Mouse (Mus musculus) layer of hippocampus, postnatal 25 days (tissue): Measurements from ENCODE around the gene Ptprn2. TPM values are rescaled to one million over a fixed set of nuclear protein-coding genes. Genes with fewer than 3 reads are reported as not detected.
"Not testable (repeated sequence)": the region's sequence is repeated elsewhere in the genome, so short reads cannot be mapped to it uniquely, and the experiment has no call there.

Source experiments
- DNase-seq, 2 experiments: peaks; one replicate each; pipeline ENCODE4 v3.0.0; 2022; ENCODE audit warnings: mixed read lengths in 2 of 2, low spot score in 1 of 2; ENCODE audit errors: extremely low spot score in 1 of 2
- total RNA-seq, 2 experiments: library from RNA; stranded (reverse); gene quantifications; 2 replicates each; pipeline ENCODE4 v1.2.3; 2021

Gene Ptprn2
- total RNA-seq, 2 experiments from 2014 or later: 303 to 317 TPM

- DNase-seq: no peak
Measured at GRCm38 (mm10) chr12:116512482-116512881, 27.0 kb downstream of the Ptprn2 start.

- not testable (repeated sequence) for DNase-seq
Measured at GRCm38 (mm10) chr12:116513788-116514187, 28.3 kb downstream of the Ptprn2 start.

- DNase-seq: no peak
Measured at GRCm38 (mm10) chr12:116515824-116516223, 30.3 kb downstream of the Ptprn2 start.

GRCm38 (mm10) chr12:116528861-116529260, 43.3 kb downstream of the Ptprn2 start:
- DNase-seq: no peak

DNA sequence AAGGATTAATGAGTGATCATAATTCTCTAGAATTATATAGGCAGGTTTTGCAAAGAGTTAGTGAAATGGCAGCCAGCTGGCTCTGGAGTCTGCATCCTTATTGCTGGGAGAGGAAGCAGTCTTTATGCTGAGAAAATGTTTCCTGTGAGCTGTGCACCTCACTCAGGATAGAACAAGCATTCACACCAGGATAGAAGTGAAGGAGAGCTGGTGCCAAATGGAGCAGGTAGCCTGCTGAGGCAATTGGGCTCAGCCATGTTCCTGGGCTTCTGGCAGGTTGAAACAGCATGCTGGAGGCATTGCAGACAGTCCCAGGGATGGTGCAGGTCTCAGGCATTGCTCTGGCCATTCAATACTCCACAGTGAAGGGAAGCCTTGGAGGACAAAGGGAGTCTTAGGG, 47.8 kb downstream of the Ptprn2 start:
- no peak for DNase-seq

DNA sequence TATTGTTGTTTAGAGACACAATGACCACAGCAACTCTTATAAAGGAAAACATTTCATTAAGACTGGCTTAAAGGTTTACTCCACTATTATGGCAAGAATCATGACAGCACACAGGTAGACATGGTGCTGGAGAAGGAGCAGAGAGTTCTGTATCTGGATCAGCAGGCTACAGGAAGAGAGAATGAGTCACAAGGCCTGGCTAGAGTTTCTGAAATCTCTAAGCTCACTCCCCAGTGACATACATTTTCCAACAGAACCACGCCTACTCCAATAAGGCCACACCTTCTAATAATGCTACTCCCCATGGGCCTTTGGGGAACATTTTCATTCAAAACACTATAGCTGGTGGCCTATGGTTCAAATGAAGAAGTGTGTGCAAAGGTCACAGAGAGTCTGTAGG, 53.8 kb downstream of the Ptprn2 start:
- DNase-seq: no peak

- DNase-seq: no peak
Measured at GRCm38 (mm10) chr12:116540608-116541007, 55.1 kb downstream of the Ptprn2 start.

DNA sequence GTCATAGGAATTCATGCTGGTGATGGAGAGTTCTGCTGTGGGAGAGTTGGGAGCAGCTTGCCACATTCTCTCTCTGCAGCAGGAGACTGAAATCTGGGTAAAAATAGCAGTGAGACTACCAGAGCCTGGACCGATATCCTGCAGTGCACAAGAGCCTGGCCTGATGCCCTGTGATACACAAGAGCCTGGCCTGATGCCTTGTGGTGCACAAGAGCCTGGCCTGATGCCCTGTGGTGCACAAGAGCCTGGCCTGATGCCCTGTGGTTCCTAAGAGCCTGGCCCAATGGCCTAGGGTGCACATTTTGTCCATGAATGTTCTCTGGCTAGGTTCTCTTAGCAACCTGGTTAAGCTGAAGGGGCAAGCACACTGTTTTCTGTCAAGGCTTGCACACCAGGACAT, 64.5 kb downstream of the Ptprn2 start:
- peak in 1 of 2 experiments; percentile 36 for DNase-seq

DNA sequence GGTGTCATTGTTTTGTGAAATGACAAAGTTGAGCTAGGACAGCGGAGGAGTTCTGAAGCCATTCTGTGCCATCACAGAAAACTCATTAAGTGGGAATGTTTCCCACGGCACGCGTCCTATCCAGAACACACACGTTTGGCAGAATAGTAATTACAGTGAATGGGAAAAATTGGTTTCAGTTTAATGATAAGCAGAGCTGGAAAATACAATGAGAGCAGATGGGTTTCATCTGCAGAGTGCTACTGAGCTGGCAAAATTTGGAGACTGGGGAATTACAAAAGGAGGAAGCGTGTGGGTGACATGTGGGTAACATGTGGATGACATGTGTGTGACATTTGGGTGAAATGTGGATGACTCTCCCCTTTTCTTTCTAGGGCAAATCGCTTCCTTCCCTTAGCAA, 66.0 kb downstream of the Ptprn2 start:
- no peak for DNase-seq

DNA sequence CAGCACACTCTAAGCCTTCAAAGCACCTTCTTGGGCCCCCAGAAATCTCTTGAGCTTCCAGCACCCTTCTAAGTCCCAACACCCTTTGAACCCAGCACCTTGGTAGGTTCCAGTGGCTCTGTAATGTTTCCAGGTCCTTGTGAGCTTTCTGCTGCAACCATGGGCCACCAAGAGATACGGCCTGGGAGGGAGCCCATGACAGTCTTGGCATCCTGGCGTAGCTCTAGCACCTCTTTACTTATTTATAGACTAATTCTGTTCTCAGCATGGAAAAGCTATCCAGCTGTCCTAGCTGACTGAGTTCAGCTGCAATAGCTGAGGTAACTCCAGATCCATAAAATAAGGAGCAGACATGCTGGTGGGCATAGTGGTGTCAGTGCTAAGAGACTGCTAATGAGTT, 66.8 kb downstream of the Ptprn2 start:
- DNase-seq: no peak

- no peak for DNase-seq
Measured at GRCm38 (mm10) chr12:116553361-116553760, 67.8 kb downstream of the Ptprn2 start.

GRCm38 (mm10) chr12:116555964-116556363, 70.4 kb downstream of the Ptprn2 start:
- DNase-seq: no peak

GRCm38 (mm10) chr12:116564441-116564840, 78.9 kb downstream of the Ptprn2 start:
- DNase-seq: no peak

DNA sequence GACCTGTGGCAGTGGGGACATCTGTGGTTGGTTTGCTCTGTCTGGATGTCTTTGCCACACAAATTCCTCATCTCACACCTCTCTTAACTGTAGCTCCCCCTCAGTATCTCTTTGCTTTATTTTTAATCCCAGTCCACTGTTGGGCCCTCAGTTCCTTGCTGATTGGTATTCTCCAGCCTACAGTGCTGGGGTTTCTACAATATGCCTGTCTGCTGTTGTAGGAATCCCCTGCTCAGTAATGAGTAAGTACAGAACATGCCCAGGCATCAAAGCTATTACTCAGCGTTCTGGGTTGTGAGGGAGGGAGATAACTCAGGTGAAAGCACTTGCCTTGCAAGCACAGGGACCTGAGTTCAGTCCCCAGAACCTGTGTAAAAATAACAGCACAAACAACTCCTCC, 81.2 kb downstream of the Ptprn2 start:
- DNase-seq: no peak

GRCm38 (mm10) chr12:116567170-116567569, 81.7 kb downstream of the Ptprn2 start:
- DNase-seq: no peak

DNA sequence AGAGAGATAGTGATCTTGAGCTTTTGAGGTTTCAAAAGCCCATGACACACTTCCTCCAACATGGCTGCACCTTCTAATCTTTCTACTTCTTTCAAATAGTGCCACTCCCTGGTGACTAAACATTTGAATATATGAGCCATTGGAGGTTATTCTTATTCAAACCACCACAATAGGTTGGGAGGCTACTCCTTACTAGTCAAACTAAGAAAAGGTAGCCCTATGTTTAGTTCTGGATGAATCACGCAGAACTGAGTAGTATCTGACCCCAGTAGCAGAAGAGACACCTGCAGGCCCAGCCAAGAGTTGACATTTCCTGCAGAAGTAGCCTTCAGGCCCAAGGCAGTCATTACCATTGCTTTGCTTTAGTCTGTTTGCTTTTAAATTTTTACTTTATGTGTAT, 84.0 kb downstream of the Ptprn2 start:
- DNase-seq: no peak

DNA sequence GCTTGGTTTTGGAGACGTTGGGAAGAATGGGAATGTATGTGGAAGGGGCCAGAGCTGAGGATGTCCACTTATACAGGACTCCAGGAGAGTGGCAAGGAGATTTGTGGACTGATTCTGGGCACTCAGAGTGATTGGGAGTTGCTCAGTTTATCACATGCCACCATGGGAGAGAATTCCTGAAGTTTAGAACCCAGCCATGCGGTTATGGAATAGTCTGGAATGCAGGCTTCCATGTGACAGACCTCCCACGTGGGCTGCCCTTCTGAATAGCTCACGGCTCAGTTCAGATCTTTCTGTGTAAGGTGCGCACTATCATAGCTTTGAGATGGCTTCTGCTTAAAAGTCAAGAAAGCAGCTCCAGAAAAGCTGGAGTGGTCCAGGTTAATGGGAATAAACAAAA, 88.6 kb downstream of the Ptprn2 start:
- no peak for DNase-seq

GRCm38 (mm10) chr12:116574720-116575119, 89.2 kb downstream of the Ptprn2 start:
- DNase-seq: no peak

GRCm38 (mm10) chr12:116577917-116578316, 92.4 kb downstream of the Ptprn2 start:
- not testable (repeated sequence) for DNase-seq

DNA sequence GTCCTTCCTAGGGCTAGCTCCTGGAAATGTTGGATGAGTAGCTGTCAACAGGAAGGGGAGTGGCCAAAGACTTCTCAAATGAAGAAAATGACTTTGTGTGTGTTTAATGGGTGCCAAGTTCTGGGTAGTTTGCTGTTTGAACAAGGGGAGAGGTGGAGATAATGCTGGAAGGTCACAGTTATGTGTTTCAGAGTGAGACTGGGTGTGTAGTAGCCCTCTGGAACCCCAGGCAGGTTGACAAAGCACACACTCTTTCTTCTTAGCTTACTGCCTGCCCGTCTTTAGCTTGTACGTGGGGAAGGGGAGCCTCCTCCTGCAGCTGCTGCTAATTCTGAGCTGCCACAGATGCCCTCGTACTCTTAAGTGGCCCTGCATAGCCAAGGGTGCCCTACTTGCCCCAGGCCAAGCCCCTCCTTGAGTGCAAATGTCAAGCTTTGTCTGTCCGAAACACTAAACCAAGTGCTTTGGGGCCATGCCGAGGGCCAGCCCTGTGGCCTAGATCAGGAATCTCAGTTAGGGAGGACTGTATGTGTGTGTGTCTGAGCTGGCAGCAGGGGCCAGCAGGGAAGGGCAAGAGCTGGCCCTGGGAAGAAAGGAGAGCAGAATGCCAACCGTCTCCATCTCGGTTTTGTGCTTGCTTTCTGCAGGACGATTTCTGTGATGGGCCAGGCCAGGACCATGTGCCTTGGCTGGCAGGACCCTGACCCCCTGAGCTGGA, 95.5 kb downstream of the Ptprn2 start:
- DNase-seq: no peak

- DNase-seq: no peak
Measured at GRCm38 (mm10) chr12:116581864-116582263, 96.3 kb downstream of the Ptprn2 start.

DNA sequence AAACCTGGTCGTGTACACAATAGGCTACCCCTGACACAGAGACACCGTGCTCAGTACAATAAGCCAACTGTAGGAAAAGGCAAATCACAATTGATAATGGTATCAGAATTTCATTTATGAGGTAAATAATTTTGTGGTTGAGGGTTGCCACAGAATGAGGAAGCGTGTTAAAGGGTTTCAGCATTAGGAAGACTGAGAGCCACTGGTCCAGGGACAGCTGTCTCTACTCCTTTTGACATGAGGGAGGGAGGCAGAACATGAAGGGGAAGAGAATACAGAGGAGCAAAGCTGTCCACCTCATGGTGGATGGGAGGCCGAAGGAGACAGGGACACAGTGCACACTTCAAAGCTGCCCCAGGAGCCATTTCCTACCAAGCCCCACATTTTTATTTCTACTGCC, 97.3 kb downstream of the Ptprn2 start:
- no peak for DNase-seq

DNA sequence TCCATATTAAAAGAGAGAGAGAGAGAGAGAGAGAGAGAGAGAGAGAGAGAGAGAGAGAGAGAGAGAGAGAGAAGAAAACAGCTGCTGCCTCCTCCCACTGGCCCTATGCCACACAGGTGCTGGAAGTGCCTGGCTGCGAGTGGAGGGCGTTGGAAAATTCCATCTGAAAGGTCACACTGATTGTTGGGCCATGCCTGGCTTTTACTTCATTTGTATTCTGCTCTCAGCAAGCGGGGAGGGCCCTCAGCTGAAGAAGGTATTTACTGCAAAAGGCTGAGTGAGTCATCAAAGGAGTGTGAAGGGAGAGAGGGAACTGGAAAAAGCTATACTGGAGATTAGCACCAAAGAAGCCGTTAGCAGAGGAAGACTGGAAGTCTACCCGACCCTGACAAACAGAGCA, 99.5 kb downstream of the Ptprn2 start:
- no peak for DNase-seq
